Mouse (Mus musculus): ENCODE results near the gene Adora1. TPM values are rescaled to one million over a fixed set of nuclear protein-coding genes. Genes with fewer than 3 reads are reported as not detected.

The Adora1 gene
- 11.5 TPM for polyA plus RNA-seq (2014; fragmentation: Illumina TruSeq; extraction: RNeasy Lipid Tissue Mini Kit (QIAGEN cat#74804); ENCODE audit: low read depth, low replicate concordance)

DNA sequence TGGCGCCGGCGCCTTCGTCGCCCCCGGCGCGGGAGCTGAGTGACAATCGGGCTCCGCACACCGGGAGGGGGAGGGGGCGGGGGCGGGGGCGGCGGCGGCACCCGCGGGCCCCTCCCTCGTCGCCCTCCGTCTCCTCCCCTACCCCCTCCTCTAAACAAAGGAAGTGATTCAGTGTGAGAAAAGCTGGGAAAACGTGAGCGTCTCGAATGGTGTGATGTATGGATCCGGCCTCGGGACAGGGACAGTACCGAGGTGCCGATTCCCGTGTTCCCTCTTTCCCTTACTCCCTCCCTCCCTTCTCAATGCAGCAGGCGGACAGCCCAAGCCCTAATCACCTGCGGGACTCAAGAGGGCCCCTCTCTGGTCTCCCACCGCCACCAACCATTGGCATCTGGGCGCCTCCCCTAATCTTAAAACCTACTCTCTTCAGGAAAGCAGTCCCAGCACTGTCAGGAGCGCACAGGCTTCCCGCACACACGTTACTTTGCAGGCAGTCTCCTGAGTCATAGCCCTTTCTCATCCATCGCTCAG is at the start of gene Adora1:
TSS of gene Adora1 (minus strand) at position 41 of the 531 bp plus-strand sequence.

GRCm38 (mm10) chr1:134193126-134193525 is 42.1 kb downstream of the Adora1 start, which contains the start of gene Mybph:
TSS of gene Mybph (plus strand) at chr1:134193448.

GRCm38 (mm10) chr1:134182025-134182424 is 53.2 kb downstream of the Adora1 start, which contains the start of gene Chil1:
TSS of gene Chil1 (plus strand) at chr1:134182176.

Other genes starting within 250 kb of the Adora1 start
- 1.7 TPM for gene Fmod, start 198.2 kb downstream of the Adora1 start, polyA plus RNA-seq (2014; fragmentation: Illumina TruSeq; extraction: RNeasy Lipid Tissue Mini Kit (QIAGEN cat#74804); ENCODE audit: low read depth, low replicate concordance)
- gene Btg2, start 156.3 kb downstream of the Adora1 start, polyA plus RNA-seq (2014; fragmentation: Illumina TruSeq; extraction: RNeasy Lipid Tissue Mini Kit (QIAGEN cat#74804); ENCODE audit: low read depth, low replicate concordance): 1.2 TPM
- gene Chit1, start 124.2 kb downstream of the Adora1 start, polyA plus RNA-seq (2014; fragmentation: Illumina TruSeq; extraction: RNeasy Lipid Tissue Mini Kit (QIAGEN cat#74804); ENCODE audit: low read depth, low replicate concordance): 0.45 TPM
- not detected for gene Chil1, start 53.3 kb downstream of the Adora1 start, polyA plus RNA-seq (2014; fragmentation: Illumina TruSeq; extraction: RNeasy Lipid Tissue Mini Kit (QIAGEN cat#74804); ENCODE audit: low read depth, low replicate concordance)
- not detected for gene Mybph, start 42.0 kb downstream of the Adora1 start, polyA plus RNA-seq (2014; fragmentation: Illumina TruSeq; extraction: RNeasy Lipid Tissue Mini Kit (QIAGEN cat#74804); ENCODE audit: low read depth, low replicate concordance)
- gene Myog, start 54.6 kb upstream of the Adora1 start, polyA plus RNA-seq (2014; fragmentation: Illumina TruSeq; extraction: RNeasy Lipid Tissue Mini Kit (QIAGEN cat#74804); ENCODE audit: low read depth, low replicate concordance): not detected
- 0.49 TPM for gene Ppfia4, start 97.5 kb upstream of the Adora1 start, polyA plus RNA-seq (2014; fragmentation: Illumina TruSeq; extraction: RNeasy Lipid Tissue Mini Kit (QIAGEN cat#74804); ENCODE audit: low read depth, low replicate concordance)
- 52.9 TPM for gene Tmem183a, start 126.5 kb upstream of the Adora1 start, polyA plus RNA-seq (2014; fragmentation: Illumina TruSeq; extraction: RNeasy Lipid Tissue Mini Kit (QIAGEN cat#74804); ENCODE audit: low read depth, low replicate concordance)
- 54.5 TPM for gene 4933406M09Rik, start 150.5 kb upstream of the Adora1 start, polyA plus RNA-seq (2014; fragmentation: Illumina TruSeq; extraction: RNeasy Lipid Tissue Mini Kit (QIAGEN cat#74804); ENCODE audit: low read depth, low replicate concordance)
- gene Cyb5r1, start 170.1 kb upstream of the Adora1 start, polyA plus RNA-seq (2014; fragmentation: Illumina TruSeq; extraction: RNeasy Lipid Tissue Mini Kit (QIAGEN cat#74804); ENCODE audit: low read depth, low replicate concordance): 19.4 TPM
- 27.3 TPM for gene Adipor1, start 179.9 kb upstream of the Adora1 start, polyA plus RNA-seq (2014; fragmentation: Illumina TruSeq; extraction: RNeasy Lipid Tissue Mini Kit (QIAGEN cat#74804); ENCODE audit: low read depth, low replicate concordance)
- 46.2 TPM for gene Klhl12, start 220.1 kb upstream of the Adora1 start, polyA plus RNA-seq (2014; fragmentation: Illumina TruSeq; extraction: RNeasy Lipid Tissue Mini Kit (QIAGEN cat#74804); ENCODE audit: low read depth, low replicate concordance)